ENCODE assay signal across 35 mouse cellular contexts in the genomic region with DNA sequence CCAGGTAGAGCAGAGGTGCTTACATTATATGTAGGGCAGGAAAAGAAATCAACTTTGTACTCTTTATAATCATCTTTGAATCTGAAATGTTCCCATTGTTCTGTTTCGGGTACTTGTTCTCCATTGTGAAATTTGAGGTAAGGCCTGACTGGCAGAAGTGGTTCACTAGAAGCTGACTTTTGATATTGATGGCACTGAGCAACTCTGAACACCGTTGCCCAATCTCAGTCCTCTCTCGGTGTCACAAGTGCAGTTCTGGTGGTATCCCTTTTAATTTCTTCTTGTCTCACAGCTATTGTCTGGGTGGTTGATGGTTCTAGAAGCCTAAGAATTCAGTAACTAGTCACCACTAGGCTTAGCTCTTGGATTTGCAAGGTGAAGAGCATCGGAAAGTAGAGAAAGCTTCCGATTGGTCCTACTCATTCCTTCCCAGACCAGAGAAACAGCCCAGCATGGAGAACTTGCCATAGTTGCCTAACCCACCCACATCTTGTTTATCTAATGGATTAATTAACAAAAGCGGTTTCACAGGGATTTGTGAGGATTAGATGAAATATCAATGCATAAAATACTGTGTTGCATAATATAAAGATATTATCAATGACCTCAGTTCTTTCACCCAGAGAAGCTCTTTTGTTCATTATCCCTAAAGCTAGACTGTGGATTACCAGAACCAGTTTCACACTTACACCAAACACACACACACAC.
"Had no signal": no experiment of that assay in that cellular context is flagged by ENCODE, and none has a peak within 500 bp of the region (broad histone marks: within the 10 kb centered on the region; RNA-seq: fewer than 3 reads in every experiment).

No protein-coding gene starts in this region.

- ATAC-seq: hindbrain, embryonic 16.5 days; hindbrain, postnatal 0 days; inflammation-experienced regulatory T-cells, adult 6 months; intestine, embryonic 15.5 days; intestine, embryonic 16.5 days; intestine, postnatal 0 days had no signal

- H3K36me3 ChIP-seq: heart, embryonic 12.5 days; heart, embryonic 13.5 days; heart, embryonic 15.5 days; hindbrain, embryonic 10.5 days; hindbrain, embryonic 12.5 days; hindbrain, embryonic 13.5 days; hindbrain, embryonic 15.5 days; intestine, embryonic 15.5 days; kidney, embryonic 15.5 days had no signal

- H3K27ac ChIP-seq: heart, embryonic 13.5 days; heart, embryonic 15.5 days; hindbrain, embryonic 10.5 days; hindbrain, embryonic 12.5 days; hindbrain, embryonic 13.5 days; hindbrain, embryonic 14.5 days; hindbrain, embryonic 15.5 days; hindbrain, postnatal 0 days; intestine, embryonic 15.5 days; kidney, embryonic 15.5 days; kidney, postnatal 0 days; layer of hippocampus, adult 2 months; left cerebral cortex, adult 2 months had no signal

- H3K9ac ChIP-seq: heart, embryonic 12.5 days; heart, embryonic 13.5 days; heart, embryonic 15.5 days; hindbrain, embryonic 12.5 days; hindbrain, embryonic 13.5 days; hindbrain, embryonic 14.5 days; hindbrain, embryonic 15.5 days; intestine, embryonic 15.5 days; kidney, embryonic 15.5 days had no signal

- DNase-seq: heart, postnatal 10 days; heart, postnatal 14 days; heart, postnatal 36 days; heart, postnatal 4 days; kidney, adult 11 months; kidney, adult 18-20 months; kidney, adult 2 months; kidney, adult 8-10 months; kidney, adult 9 months; kidney, postnatal 10 days; kidney, postnatal 14 days; kidney, postnatal 25 days; kidney, postnatal 36 days; kidney, postnatal 4 days; layer of hippocampus, adult 9-11 months; layer of hippocampus, postnatal 36 days had no signal

- H3K9me3 ChIP-seq: heart, embryonic 13.5 days; heart, embryonic 15.5 days; hindbrain, embryonic 12.5 days; hindbrain, embryonic 13.5 days; hindbrain, embryonic 15.5 days; intestine, embryonic 15.5 days; kidney, embryonic 15.5 days had no signal

- H3K4me1 ChIP-seq: heart, embryonic 12.5 days; heart, embryonic 13.5 days; heart, embryonic 15.5 days; hindbrain, embryonic 10.5 days; hindbrain, embryonic 12.5 days; hindbrain, embryonic 13.5 days; hindbrain, embryonic 15.5 days; intestine, embryonic 15.5 days; kidney, embryonic 15.5 days had no signal

- H3K4me3 ChIP-seq: heart, embryonic 12.5 days; heart, embryonic 13.5 days; heart, embryonic 15.5 days; hindbrain, embryonic 10.5 days; hindbrain, embryonic 12.5 days; hindbrain, embryonic 13.5 days; hindbrain, embryonic 15.5 days; intestine, embryonic 15.5 days; kidney, embryonic 15.5 days; layer of hippocampus, adult 2 months; left cerebral cortex, adult 2 months had no signal

- H3K27me3 ChIP-seq: heart, embryonic 15.5 days; hindbrain, embryonic 12.5 days; intestine, embryonic 15.5 days; kidney, embryonic 15.5 days had no signal

- H3K4me2 ChIP-seq: heart, embryonic 11.5 days; heart, embryonic 12.5 days; heart, embryonic 13.5 days; heart, embryonic 15.5 days; hindbrain, embryonic 12.5 days; hindbrain, embryonic 13.5 days; hindbrain, embryonic 14.5 days; hindbrain, embryonic 15.5 days; intestine, embryonic 15.5 days; kidney, embryonic 15.5 days had no signal
